Mouse (Mus musculus) c-Kit-negative CD71-positive TER-119-positive erythroid progenitor cells, embryonic 14.5 days (primary cell): ENCODE data around the gene Diaph3.

ENCODE experiments used
- DNase-seq: peaks from one replicate; pipeline ENCODE4 v3.0.0-alpha.2; 2013; ENCODE audit warnings: low read depth, low spot score

Gene Diaph3

GRCm38 (mm10) chr14:87083911-87084310 lies 57.1 kb downstream of the Diaph3 start:
- DNase-seq, result no peak

- DNase-seq, result no peak
These were observed 61.3 kb downstream of the Diaph3 start for GRCm38 (mm10) chr14:87079725-87080124.

GRCm38 (mm10) chr14:87075021-87075531 lies 66.0 kb downstream of the Diaph3 start:
- DNase-seq, result no peak

GRCm38 (mm10) chr14:87064281-87064680 lies 76.8 kb downstream of the Diaph3 start:
- no peak for DNase-seq

GRCm38 (mm10) chr14:87056169-87056568 lies 84.9 kb downstream of the Diaph3 start:
- DNase-seq, result no peak

- DNase-seq, result no peak
These were observed 89.8 kb downstream of the Diaph3 start for GRCm38 (mm10) chr14:87051187-87051586.

GRCm38 (mm10) chr14:87044401-87044806 lies 96.6 kb downstream of the Diaph3 start:
- no peak for DNase-seq

GRCm38 (mm10) chr14:87020240-87020639 lies 120.8 kb downstream of the Diaph3 start:
- no peak for DNase-seq

GRCm38 (mm10) chr14:87019687-87020086 lies 121.3 kb downstream of the Diaph3 start:
- DNase-seq, result no peak

- DNase-seq, result no peak
These were observed 143.7 kb downstream of the Diaph3 start for GRCm38 (mm10) chr14:86997318-86997717.

- DNase-seq, result no peak
These were observed 189.9 kb downstream of the Diaph3 start for GRCm38 (mm10) chr14:86951169-86951568.

- no peak for DNase-seq
These were observed 203.1 kb downstream of the Diaph3 start for GRCm38 (mm10) chr14:86937953-86938352.

- no peak for DNase-seq
These were observed 204.6 kb downstream of the Diaph3 start for GRCm38 (mm10) chr14:86936424-86936823.

GRCm38 (mm10) chr14:86930763-86931162 lies 210.3 kb downstream of the Diaph3 start:
- DNase-seq, result no peak

GRCm38 (mm10) chr14:86926827-86927226 lies 214.2 kb downstream of the Diaph3 start:
- no peak for DNase-seq

GRCm38 (mm10) chr14:86898898-86899297 lies 242.1 kb downstream of the Diaph3 start:
- DNase-seq, result no peak

GRCm38 (mm10) chr14:86889070-86889804 lies 251.8 kb downstream of the Diaph3 start:
- DNase-seq, result no peak

GRCm38 (mm10) chr14:86885417-86886098 lies 255.5 kb downstream of the Diaph3 start:
- no peak for DNase-seq

GRCm38 (mm10) chr14:86869536-86869935 lies 271.5 kb downstream of the Diaph3 start:
- DNase-seq, result no peak

- DNase-seq, result no peak
These were observed 273.9 kb downstream of the Diaph3 start for GRCm38 (mm10) chr14:86867143-86867542.

- DNase-seq, result no peak
These were observed 277.0 kb downstream of the Diaph3 start for GRCm38 (mm10) chr14:86864053-86864452.

- DNase-seq, result no peak
These were observed 279.6 kb downstream of the Diaph3 start for GRCm38 (mm10) chr14:86861277-86861946.
